Mouse (Mus musculus): ENCODE measurements at regions not wholly inside any gene's neighbourhood (a gene's known extent, or its start where the extent isn't known, plus 50 kb on each side); places are given as distances from the start of the nearest gene placed in this dataset.

DNA sequence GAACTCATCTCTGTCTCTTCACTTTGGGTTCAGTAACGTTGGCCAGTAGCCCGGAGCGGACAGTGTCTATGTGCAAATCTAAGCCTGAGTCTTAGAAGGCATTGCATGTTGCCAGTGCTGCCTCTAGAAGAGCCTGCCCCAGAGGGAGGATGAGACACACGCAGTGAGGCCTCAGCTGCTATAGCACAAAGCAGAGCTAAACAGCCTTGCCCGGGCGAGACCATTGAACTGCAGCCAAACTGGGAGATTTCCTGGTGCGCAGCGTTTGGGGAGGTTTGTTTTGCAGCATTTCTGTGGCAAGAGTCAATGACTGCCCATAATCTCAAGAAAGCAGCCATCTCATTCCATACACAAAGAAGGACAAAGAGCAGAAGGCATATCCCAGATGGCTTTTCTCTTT lies 164.0 kb downstream of the 3100002H09Rik start:
- no peak for DNase-seq (ENCODE audit: low spot score)

DNA sequence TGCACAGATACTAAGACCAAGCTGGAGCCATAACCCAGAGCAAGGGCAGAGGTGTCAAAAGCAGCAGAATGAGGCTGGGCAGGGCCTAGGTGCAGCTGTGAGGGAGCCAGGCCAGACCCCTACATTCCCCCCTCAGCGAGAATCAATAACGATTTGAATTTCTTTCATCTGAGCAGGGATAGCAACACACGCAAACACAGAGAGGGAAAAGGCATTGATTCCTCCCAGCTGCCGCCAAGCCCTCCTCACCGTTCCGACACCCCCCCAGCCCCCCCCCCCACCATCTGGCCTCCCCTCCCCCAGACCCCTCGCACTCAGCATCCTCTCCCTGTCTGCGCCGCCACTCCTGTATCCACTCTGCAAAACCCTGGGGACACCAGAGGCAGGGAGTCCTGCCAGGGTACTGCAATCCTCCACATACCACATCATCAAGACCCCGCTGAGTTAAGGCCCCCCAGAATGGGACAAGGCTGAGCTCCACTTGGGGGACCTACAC lies 166.9 kb downstream of the 3100002H09Rik start:
- no peak for DNase-seq (ENCODE audit: low spot score)

DNA sequence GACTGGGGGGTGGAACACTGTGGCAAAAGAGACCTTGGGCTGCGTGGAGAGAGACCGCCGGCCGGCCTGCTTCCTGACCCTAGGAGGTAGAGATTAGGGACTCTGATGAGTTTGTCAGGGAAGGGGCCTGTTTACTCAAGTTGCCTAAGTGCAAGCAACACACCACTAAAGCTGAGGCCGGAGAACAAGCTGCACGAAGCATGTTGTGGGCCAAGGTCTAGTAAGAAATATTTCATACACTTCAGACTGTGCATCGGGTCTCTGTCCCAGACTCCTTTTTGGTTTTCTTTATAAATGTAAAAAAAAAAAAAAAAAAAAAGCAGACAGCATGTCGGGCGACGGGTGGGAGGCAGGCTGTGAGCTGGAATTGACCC lies 167.5 kb downstream of the 3100002H09Rik start:
- DNase-seq (ENCODE audit: low spot score), result no peak

DNA sequence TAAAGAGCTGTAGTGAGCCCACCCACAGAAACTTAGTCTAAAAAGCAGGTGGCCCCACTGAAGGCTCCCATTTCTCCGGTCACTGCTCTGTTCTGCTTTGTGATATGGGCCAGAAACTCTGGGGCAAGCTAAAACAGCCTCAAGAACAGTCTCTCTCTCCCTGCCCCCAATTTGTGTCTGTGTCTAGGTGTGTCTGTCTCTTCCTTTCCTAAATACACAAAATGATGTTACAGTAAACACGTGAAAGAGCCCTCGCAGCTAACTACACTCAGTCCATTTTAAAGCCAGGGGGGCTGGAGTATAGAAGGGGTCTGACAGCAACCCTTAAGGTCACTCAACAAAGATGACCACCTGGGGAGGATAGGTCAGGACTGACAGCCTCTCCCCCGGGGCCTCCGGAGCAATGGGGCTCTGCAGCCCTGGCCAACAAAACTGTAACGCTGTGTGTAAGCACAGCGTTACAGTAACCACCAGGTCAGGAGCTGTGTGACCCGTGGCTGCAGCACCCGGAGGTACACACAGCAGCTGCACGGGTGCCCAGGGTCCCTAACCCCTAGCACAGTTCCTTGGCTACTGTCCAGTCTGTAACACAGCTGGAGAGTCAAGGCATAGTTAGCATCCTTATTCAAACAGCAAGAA lies 168.0 kb downstream of the 3100002H09Rik start:
- DNase-seq (ENCODE audit: low spot score), result no peak

DNA sequence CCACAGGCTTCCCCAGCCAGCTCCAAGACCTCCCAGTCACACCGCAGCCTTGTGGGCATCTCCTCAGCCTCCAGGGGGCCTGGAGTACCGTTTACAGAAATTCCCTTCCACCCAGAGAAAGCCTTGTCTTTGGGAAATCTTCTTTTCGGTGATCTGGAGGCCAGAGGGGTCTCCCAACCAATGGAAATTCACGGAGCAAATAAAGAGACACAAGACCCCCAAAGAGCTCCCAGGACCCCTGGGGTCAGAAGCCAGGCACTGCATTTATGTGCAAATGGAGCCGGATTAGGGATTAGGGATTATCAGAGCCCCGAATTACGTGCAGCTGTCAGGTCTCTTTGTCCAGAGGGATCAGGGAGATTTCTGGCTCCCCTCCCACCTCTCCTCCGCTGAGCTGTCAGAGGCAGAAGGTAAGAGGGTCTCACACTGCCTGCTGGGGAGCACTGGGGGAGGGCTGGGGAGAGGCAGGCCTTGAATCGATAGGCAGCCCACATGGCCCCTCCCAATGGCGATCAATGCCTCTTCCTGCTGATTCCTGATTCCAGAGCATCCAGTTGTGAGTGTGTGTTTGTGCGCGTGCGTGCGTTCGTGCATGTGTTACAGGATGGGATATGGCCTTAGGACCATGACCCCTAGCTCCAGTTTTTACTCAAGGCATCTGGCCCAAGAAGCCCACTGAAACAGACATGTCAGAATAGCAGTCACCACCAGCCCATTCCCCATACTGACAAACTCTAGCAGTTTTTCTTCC lies 168.7 kb downstream of the 3100002H09Rik start:
- no peak for DNase-seq (ENCODE audit: low spot score)

DNA sequence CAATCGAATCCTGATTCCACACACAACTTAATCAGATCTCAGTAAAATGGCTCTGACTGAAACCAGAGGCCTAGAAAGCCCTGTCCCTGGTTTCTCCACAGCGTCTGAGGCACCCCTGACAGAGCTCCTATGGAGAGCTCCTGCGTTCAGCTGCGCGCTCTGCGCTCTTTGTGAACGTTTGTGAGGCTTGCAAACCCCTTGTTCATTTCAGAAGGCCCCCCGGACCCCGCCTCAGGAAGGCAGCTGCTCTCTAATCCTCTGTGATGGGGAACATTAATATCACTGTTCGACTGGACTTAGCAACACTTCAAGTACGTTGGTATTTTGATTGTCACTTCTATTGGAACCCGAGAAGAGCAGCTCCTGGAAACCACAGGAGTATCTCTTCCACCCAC lies 175.6 kb downstream of the 3100002H09Rik start:
- DNase-seq (ENCODE audit: low spot score), result no peak

DNA sequence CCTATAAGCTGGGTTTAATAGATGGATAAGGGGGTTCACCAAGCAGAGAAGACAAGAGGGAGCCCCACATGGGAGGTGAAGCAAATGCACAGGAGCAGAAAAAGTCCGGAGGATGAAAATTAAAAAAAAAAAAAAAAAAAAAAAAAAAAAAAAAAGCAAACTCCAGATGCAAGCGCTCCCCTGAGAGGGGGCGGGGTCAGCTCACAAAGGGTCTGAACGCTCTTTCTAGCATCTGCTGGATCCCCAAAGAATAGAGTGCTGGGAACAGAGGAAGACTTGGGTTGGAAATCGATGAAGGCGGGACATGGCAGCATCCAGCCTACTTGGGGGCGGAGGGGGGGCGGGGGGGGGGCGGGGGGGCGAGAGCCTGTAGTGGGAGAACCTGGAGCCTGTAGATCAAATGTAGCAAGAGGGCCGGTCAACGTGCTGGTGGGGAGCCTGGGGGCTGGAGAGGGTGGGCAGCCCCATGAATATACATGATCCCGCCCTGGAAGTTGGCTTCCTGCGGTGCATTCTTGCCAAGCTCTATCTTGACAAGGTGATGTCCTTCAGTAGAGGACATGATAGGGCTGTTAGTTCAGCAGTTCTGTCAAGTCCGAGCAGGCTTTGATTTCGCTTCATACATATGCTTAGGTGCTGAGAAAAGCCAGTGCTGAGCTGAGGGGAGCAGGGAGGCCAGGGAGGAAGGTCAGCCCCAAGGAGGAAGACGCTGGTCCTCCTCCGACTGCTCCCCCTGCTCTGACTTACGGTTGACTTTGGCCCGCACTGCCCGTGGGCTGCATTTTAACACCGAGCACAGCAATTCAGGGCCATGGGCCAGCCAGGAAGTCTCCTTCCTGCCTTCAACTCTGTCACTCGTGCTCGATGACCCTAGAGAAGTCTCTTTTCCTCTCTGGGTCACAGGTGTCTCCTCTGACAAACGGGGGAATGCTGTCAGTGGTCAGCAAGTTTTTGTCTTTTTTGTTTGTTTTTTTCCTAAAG lies 176.3 kb downstream of the 3100002H09Rik start:
- DNase-seq (ENCODE audit: low spot score), result no peak

DNA sequence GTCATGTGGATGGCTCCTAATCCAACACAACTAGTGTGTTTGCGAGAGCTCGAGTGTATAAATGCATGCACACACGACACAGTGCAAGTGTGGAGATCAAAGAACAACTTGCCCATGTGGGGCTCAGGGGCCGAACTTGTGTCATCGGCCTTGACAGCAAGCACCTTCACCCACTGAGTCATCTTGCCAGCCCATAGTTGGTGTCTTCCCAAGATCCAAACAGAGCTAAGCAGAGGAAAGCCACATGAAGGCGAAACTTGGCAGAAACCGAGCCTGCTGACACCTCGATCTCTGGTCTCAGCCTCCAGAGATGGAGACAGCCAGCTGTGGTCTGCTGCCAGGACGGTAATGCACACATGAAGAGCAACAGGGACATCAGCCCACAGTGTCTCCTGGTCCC lies 177.1 kb downstream of the 3100002H09Rik start:
- no peak for DNase-seq (ENCODE audit: low spot score)

GRCm38 (mm10) chr4:124431193-124431592 lies 179.4 kb downstream of the 3100002H09Rik start:
- DNase-seq (ENCODE audit: low spot score), result no peak

- no peak for DNase-seq (ENCODE audit: low spot score)
These were observed 181.8 kb downstream of the 3100002H09Rik start for GRCm38 (mm10) chr4:124428844-124429243.

DNA sequence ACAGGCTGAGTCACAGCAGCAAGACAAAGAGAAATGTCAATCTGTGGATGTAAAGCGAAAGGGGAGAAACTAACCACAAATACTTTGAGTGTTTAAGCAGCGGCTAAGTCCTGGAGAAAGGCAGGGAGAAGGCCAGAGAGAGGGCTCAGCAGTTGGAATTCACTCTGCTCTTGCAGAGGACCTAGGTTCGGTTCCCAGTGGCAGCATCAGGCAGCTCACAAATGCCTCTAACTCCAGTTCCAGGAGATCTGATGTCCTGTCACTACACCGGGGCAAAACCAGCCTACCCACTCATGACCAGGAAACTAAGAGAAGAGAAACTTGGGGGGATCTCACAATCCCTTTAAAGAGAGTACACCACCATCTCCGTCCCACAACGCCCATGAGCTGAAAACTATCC lies 188.2 kb downstream of the 3100002H09Rik start:
- DNase-seq (ENCODE audit: low spot score), result no peak

- DNase-seq (ENCODE audit: low spot score), result no peak
These were observed 192.2 kb downstream of the 3100002H09Rik start for GRCm38 (mm10) chr4:124418431-124418830.

GRCm38 (mm10) chr4:124417176-124417575 lies 193.4 kb downstream of the 3100002H09Rik start:
- DNase-seq (ENCODE audit: low spot score), result no peak

GRCm38 (mm10) chr4:124416266-124416665 lies 194.3 kb downstream of the 3100002H09Rik start:
- no peak for DNase-seq (ENCODE audit: low spot score)

DNA sequence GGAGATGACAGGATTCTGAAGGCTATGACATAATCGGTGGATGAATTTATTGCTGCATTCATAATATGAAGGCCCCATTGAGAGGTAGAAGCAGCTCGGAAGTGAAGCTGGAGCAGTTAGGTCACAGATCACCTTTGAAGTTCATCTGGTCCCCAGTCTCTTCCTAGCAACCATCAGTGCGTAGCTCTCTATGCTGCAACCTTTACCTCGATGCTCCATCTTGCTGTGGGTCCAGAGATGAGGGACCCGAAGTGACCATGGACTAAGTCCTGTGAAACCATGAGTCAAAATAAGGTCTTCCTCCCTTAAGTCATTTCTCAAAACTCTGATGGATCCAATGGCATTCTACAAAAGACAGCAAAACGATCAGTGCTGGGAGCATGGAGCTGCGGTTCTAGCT lies 196.2 kb downstream of the 3100002H09Rik start:
- DNase-seq (ENCODE audit: low spot score), result no peak

DNA sequence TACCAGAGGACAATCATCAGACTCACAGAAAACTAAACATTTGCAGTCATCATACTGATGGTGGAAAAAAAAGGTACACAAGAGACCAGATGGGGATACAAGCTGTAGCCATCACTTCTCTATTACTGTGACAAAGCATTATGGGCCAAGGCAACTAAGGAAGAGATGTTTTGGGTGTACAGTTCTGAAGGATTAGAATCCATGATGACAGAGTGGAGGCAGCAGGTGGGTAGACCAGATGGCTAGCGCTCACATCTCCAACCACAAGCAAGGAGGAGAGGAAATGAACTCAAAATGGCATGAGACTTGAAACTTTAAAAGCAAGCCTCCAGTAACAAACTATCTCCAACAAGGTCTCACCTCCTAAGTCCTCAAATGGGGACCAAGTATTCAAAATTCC lies 201.3 kb downstream of the 3100002H09Rik start:
- DNase-seq (ENCODE audit: low spot score), result no peak

DNA sequence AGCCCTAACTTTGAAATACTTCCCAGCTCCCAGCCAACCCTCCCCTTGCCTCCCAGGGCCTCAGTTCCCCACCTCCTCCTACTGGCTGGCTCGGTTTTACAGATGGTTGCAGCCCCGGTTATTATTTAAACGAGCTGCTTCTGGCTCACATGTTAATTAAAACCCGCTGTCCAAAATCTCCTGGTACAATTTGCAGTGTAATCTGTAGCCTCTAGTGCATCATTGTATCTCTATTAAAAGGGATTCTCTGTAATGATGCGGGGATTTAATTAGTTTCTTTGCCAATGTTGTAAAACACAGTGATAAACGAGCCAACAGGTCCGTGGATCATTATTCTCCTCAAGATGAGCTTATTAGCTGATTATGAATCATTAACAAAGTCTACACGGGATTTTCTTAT lies 208.5 kb downstream of the 3100002H09Rik start:
- DNase-seq (ENCODE audit: low spot score), result no peak

DNA sequence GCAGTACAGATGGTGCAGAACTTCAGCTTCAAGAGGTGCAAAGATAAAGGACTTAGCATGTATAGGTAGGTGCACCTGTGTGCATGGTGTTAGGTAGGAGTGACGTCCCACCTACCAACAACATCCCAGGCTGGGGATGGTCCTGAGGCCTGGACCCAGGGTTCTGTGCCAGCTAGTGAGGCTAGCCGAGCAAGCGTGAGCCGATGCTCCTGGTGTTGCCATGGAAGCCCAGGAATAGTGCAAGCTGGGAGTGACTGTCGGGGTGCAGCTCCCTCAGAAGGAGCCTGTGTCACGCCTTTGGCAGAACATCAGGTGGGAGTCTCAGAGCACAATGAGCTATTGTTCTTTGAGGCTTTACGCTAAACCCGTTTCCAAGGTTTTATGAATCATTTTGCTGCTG lies 209.9 kb downstream of the 3100002H09Rik start:
- no peak for DNase-seq (ENCODE audit: low spot score)

- no peak for DNase-seq (ENCODE audit: low spot score)
These were observed 210.4 kb downstream of the 3100002H09Rik start for GRCm38 (mm10) chr4:124400136-124400675.

DNA sequence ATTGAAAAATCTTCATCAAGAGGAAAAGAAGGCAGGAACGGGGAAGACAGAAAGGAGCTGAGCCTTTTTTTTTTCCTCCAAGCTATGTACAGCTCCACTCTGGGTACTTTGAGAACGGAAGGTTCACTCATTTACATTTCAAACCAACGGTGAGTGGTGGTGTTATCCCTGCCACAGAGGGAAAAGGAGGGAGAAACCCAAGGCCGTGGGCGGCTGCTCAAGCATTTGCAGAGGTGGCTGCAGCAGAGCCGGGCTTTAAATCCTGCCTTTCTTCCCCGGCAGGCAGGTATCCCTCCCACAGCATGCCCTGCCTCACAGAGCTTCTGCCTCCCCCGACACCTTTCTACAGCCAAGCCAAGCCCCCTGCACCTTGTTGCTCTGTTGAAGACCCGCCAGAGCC lies 212.2 kb downstream of the 3100002H09Rik start:
- no peak for DNase-seq (ENCODE audit: low spot score)

DNA sequence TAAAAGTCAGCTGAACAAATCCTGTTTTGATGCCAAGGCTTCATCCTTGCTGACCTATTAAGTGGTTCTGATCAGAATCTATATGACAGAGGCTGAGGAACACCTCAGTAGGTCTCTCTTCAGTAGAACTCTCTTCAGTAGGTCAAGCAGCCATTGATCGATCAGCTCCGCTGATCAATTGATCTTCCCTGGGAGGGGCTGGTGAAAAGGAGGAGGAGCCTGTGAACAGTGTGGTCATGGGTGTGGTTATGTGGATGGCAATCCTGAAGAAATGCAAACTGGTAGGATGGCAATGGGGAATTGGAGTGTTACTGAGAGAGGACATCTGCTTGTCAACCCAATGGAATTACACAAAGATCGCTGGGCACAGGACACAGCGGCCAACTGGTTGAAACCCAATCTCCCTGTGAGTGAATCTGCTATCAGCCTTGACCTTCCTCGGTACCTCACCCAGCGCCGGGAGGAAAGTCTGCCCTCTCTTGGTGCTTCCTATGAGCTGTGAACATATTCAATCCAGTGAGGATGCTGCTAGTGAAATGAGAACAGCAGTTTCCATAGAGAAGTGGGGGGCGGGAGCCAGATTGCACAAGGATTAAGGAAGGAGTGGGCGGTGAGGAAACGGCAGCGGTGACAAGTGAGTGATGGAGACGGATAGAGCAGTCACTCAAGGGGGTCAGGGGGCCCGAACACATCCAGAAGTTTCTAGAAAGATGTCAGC lies 213.9 kb downstream of the 3100002H09Rik start:
- no peak for DNase-seq (ENCODE audit: low spot score)

All from c-Kit-positive CD71-positive TER-119-positive erythroid progenitor cells, embryonic 14.5 days (primary cell).